Mouse (Mus musculus): ENCODE measurements around the gene Sstr3. TPM values are rescaled to one million over a fixed set of nuclear protein-coding genes. Genes with fewer than 3 reads are reported as not detected.

Gene Sstr3
- polyA plus RNA-seq, 1 experiment from 2014 or later, result 0.12 TPM

- H3K9me3 ChIP-seq (ENCODE audit: control insufficient read depth, low read depth, low read length), result no peaks in the 10 kb centered on the region
- H3K4me3 ChIP-seq (ENCODE audit: low read depth, low read length), result no peak overlapping the region
- 40% methylated on average over 3 of the region's 3 CpGs for WGBS
- no peak for ATAC-seq (ENCODE audit: insufficient number of reproducible peaks, insufficient read depth, low FRiP score, low read depth)
- no peak overlapping the region for H3K4me2 ChIP-seq (replicated peaks; ENCODE audit: low read depth, low read length)
- H3K4me1 ChIP-seq (ENCODE audit: control insufficient read depth, insufficient read depth, low read length), result 0 out of 2 replicates have a peak, but pooled peaks cover 6% of the 10 kb centered on the region
- no peak overlapping the region; the same call in 1 of the 2 replicates for H3K9ac ChIP-seq (replicated peaks; ENCODE audit: low read depth, low read length)
- no peaks in the 10 kb centered on the region for H3K27me3 ChIP-seq (ENCODE audit: control insufficient read depth, insufficient read depth, low read length)
- H3K27ac ChIP-seq (ENCODE audit: low read length), result no peak overlapping the region
- H3K36me3 ChIP-seq (ENCODE audit: control insufficient read depth, insufficient read depth, low read length), result no peaks in the 10 kb centered on the region
Measured at GRCm38 (mm10) chr15:78541606-78542005, 2.9 kb downstream of the Sstr3 start.

GRCm38 (mm10) chr15:78541036-78541435 is 3.4 kb downstream of the Sstr3 start:
- no peak for ATAC-seq (ENCODE audit: insufficient number of reproducible peaks, insufficient read depth, low FRiP score, low read depth)
- Histone ChIP-seq H3K27ac (ENCODE audit: low read length) (no peak overlapping the region), H3K36me3 (ENCODE audit: control insufficient read depth, insufficient read depth, low read length) (no peaks in the 10 kb centered on the region), H3K9ac (replicated peaks; ENCODE audit: low read depth, low read length) (no peak overlapping the region), H3K4me3 (ENCODE audit: low read depth, low read length) (no peak overlapping the region), H3K27me3 (ENCODE audit: control insufficient read depth, insufficient read depth, low read length) (no peaks in the 10 kb centered on the region), H3K4me2 (replicated peaks; ENCODE audit: low read depth, low read length) (no peak overlapping the region), H3K4me1 (ENCODE audit: control insufficient read depth, insufficient read depth, low read length) (0 out of 2 replicates have a peak, but pooled peaks cover 6% of the 10 kb centered on the region), H3K9me3 (ENCODE audit: control insufficient read depth, low read depth, low read length) (no peaks in the 10 kb centered on the region)
- WGBS, result 78% methylated on average over 3 of the region's 3 CpGs

- ATAC-seq (ENCODE audit: insufficient number of reproducible peaks, insufficient read depth, low FRiP score, low read depth), result no peak
- no peak overlapping the region for H3K4me2 ChIP-seq (replicated peaks; ENCODE audit: low read depth, low read length)
- peaks cover 8% of the 10 kb centered on the region for H3K4me1 ChIP-seq (ENCODE audit: control insufficient read depth, insufficient read depth, low read length)
- no peaks in the 10 kb centered on the region for H3K9me3 ChIP-seq (ENCODE audit: control insufficient read depth, low read depth, low read length)
- H3K9ac ChIP-seq (replicated peaks; ENCODE audit: low read depth, low read length), result no peak overlapping the region
- H3K36me3 ChIP-seq (ENCODE audit: control insufficient read depth, insufficient read depth, low read length), result no peaks in the 10 kb centered on the region
- no peak overlapping the region for H3K27ac ChIP-seq (ENCODE audit: low read length)
- WGBS, result 63% methylated on average over 10 of the region's 10 CpGs
- no peak overlapping the region for H3K4me3 ChIP-seq (ENCODE audit: low read depth, low read length)
- H3K27me3 ChIP-seq (ENCODE audit: control insufficient read depth, insufficient read depth, low read length), result no peaks in the 10 kb centered on the region
Measured at GRCm38 (mm10) chr15:78535723-78536421, 8.6 kb downstream of the Sstr3 start.

GRCm38 (mm10) chr15:78533346-78533835 is 11.1 kb downstream of the Sstr3 start:
- no peaks in the 10 kb centered on the region for H3K36me3 ChIP-seq (ENCODE audit: control insufficient read depth, insufficient read depth, low read length)
- H3K9me3 ChIP-seq (ENCODE audit: control insufficient read depth, low read depth, low read length), result no peaks in the 10 kb centered on the region
- peaks cover 24% of the 10 kb centered on the region for H3K4me1 ChIP-seq (ENCODE audit: control insufficient read depth, insufficient read depth, low read length)
- WGBS, result 67% methylated on average over 10 of the region's 10 CpGs
- H3K4me2 ChIP-seq (replicated peaks; ENCODE audit: low read depth, low read length), result no peak overlapping the region
- H3K4me3 ChIP-seq (ENCODE audit: low read depth, low read length), result no peak overlapping the region
- H3K27ac ChIP-seq (ENCODE audit: low read length), result peak overlapping the region; percentile 87; the same call in 1 of the 2 replicates
- H3K9ac ChIP-seq (replicated peaks; ENCODE audit: low read depth, low read length), result no peak overlapping the region
- no peaks in the 10 kb centered on the region for H3K27me3 ChIP-seq (ENCODE audit: control insufficient read depth, insufficient read depth, low read length)
- no peak for ATAC-seq (ENCODE audit: insufficient number of reproducible peaks, insufficient read depth, low FRiP score, low read depth)

- peak; percentile 7; the same call in 1 of the 2 replicates for ATAC-seq (ENCODE audit: insufficient number of reproducible peaks, insufficient read depth, low FRiP score, low read depth)
- no peaks in the 10 kb centered on the region for H3K27me3 ChIP-seq (ENCODE audit: control insufficient read depth, insufficient read depth, low read length)
- WGBS, result 62% methylated on average over 10 of the region's 10 CpGs
- H3K27ac ChIP-seq (ENCODE audit: low read length), result peak overlapping the region; percentile 87
- H3K4me2 ChIP-seq (replicated peaks; ENCODE audit: low read depth, low read length), result no peak overlapping the region
- H3K36me3 ChIP-seq (ENCODE audit: control insufficient read depth, insufficient read depth, low read length), result no peaks in the 10 kb centered on the region
- no peak overlapping the region for H3K4me3 ChIP-seq (ENCODE audit: low read depth, low read length)
- H3K4me1 ChIP-seq (ENCODE audit: control insufficient read depth, insufficient read depth, low read length), result peaks cover 27% of the 10 kb centered on the region
- no peak overlapping the region for H3K9ac ChIP-seq (replicated peaks; ENCODE audit: low read depth, low read length)
- H3K9me3 ChIP-seq (ENCODE audit: control insufficient read depth, low read depth, low read length), result no peaks in the 10 kb centered on the region
Measured at GRCm38 (mm10) chr15:78532566-78533345, 11.7 kb downstream of the Sstr3 start.

- Histone ChIP-seq H3K36me3 (ENCODE audit: control insufficient read depth, insufficient read depth, low read length) (no peaks in the 10 kb centered on the region), H3K9me3 (ENCODE audit: control insufficient read depth, low read depth, low read length) (no peaks in the 10 kb centered on the region), H3K4me1 (ENCODE audit: control insufficient read depth, insufficient read depth, low read length) (peaks cover 27% of the 10 kb centered on the region), H3K27ac (ENCODE audit: low read length) (peak overlapping the region; percentile 87), H3K4me3 (ENCODE audit: low read depth, low read length) (peak overlapping the region; percentile 10), H3K9ac (replicated peaks; ENCODE audit: low read depth, low read length) (no peak overlapping the region), H3K4me2 (replicated peaks; ENCODE audit: low read depth, low read length) (peak overlapping the region; percentile 32), H3K27me3 (ENCODE audit: control insufficient read depth, insufficient read depth, low read length) (no peaks in the 10 kb centered on the region)
- under 1% methylated on average over 25 of the region's 25 CpGs for WGBS
- peak; percentile 81 for ATAC-seq (ENCODE audit: insufficient number of reproducible peaks, insufficient read depth, low FRiP score, low read depth)
Measured at GRCm38 (mm10) chr15:78531901-78532469, 12.5 kb downstream of the Sstr3 start.

- no peak overlapping the region for H3K9ac ChIP-seq (replicated peaks; ENCODE audit: low read depth, low read length)
- H3K4me2 ChIP-seq (replicated peaks; ENCODE audit: low read depth, low read length), result peak overlapping the region; percentile 32
- peak overlapping the region; percentile 87 for H3K27ac ChIP-seq (ENCODE audit: low read length)
- 71% methylated on average over 4 of the region's 4 CpGs for WGBS
- ATAC-seq (ENCODE audit: insufficient number of reproducible peaks, insufficient read depth, low FRiP score, low read depth), result no peak
- H3K9me3 ChIP-seq (ENCODE audit: control insufficient read depth, low read depth, low read length), result no peaks in the 10 kb centered on the region
- no peaks in the 10 kb centered on the region for H3K36me3 ChIP-seq (ENCODE audit: control insufficient read depth, insufficient read depth, low read length)
- H3K4me1 ChIP-seq (ENCODE audit: control insufficient read depth, insufficient read depth, low read length), result peaks cover 27% of the 10 kb centered on the region
- no peaks in the 10 kb centered on the region for H3K27me3 ChIP-seq (ENCODE audit: control insufficient read depth, insufficient read depth, low read length)
- peak overlapping the region; percentile 10 for H3K4me3 ChIP-seq (ENCODE audit: low read depth, low read length)
Measured at GRCm38 (mm10) chr15:78531451-78531720, 13.1 kb downstream of the Sstr3 start.

- 62% methylated on average over 17 of the region's 17 CpGs for WGBS
- no peaks in the 10 kb centered on the region for H3K36me3 ChIP-seq (ENCODE audit: control insufficient read depth, insufficient read depth, low read length)
Measured at GRCm38 (mm10) chr15:78530671-78531450, 13.6 kb downstream of the Sstr3 start, which contains the start of gene C1qtnf6. C1qtnf6 (minus strand) TSS chr15:78531416.

More at GRCm38 (mm10) chr15:78530671-78531450, 13.6 kb downstream of the Sstr3 start, which contains the start of gene C1qtnf6:
- H3K27me3 ChIP-seq (ENCODE audit: control insufficient read depth, insufficient read depth, low read length), result no peaks in the 10 kb centered on the region
- peak within 1 kb of the TSS; percentile 10 for H3K4me3 ChIP-seq (ENCODE audit: low read depth, low read length)
- no peak within 1 kb of the TSS for H3K9ac ChIP-seq (replicated peaks; ENCODE audit: low read depth, low read length)
- peaks cover 27% of the 10 kb centered on the region for H3K4me1 ChIP-seq (ENCODE audit: control insufficient read depth, insufficient read depth, low read length)
- peak within 1 kb of the TSS; percentile 32 for H3K4me2 ChIP-seq (replicated peaks; ENCODE audit: low read depth, low read length)
- ATAC-seq (ENCODE audit: insufficient number of reproducible peaks, insufficient read depth, low FRiP score, low read depth), result no peak
- no peaks in the 10 kb centered on the region for H3K9me3 ChIP-seq (ENCODE audit: control insufficient read depth, low read depth, low read length)
- H3K27ac ChIP-seq (ENCODE audit: low read length), result peak within 1 kb of the TSS; percentile 87

All from stomach, embryonic 14.5 days (tissue).